Mouse (Mus musculus) lung, postnatal 36 days (tissue): ENCODE measurements around the gene Gng13.
"Not testable (repeated sequence)": the region's sequence is repeated elsewhere in the genome, so short reads cannot be mapped to it uniquely, and the experiment has no call there.

ENCODE experiments used
- DNase-seq: peaks from one replicate; pipeline ENCODE4 v3.0.0; 2022; ENCODE audit warnings: mixed read lengths

The Gng13 gene

DNA sequence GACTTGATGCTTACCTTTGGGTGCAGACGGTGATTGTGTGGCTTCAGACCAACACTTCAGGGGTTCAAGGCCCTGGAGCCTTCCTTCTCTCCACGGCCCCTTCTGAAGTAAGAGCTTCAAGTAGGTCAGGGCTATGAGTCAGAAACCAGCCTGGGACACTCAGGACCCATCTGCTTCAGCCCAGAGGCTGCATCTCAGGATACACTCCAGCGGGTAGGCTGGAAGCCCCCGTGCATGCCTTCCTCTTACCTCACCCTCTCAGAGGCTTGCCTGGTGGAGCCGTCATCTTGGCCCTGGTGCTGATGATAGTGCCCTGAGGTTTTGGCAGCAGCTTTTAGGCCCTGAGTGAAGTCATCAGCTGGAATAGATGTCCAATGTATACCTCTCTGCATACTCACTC is 18.3 kb downstream of the Gng13 start:
- DNase-seq, result no peak

DNA sequence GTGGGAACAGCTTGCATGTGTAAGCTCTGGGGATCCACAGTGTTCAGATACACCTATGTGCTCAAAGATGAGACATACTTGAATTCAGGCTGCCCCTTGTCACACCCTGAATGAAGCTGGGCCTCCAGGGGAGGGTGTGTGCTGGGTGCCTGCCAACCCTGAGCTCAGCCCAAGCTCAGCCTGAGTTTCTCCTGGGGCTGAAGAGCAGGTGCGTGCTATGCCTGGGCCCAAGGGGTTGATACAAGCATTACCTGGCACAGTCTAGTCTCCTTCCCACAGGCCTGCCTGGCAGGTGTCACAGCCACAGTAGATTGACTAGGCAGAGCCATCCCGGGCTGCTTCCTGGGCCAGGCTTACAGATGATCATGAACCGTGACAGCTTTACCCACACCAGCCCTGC is 18.8 kb downstream of the Gng13 start, which contains the start of gene Mslnl:
Gene Mslnl (plus strand): TSS at position 298 of the 400 bp plus-strand sequence.
- no peak for DNase-seq

- peak; percentile 34 for DNase-seq
These were observed 21.9 kb downstream of the Gng13 start for GRCm38 (mm10) chr17:25738861-25739260.

DNA sequence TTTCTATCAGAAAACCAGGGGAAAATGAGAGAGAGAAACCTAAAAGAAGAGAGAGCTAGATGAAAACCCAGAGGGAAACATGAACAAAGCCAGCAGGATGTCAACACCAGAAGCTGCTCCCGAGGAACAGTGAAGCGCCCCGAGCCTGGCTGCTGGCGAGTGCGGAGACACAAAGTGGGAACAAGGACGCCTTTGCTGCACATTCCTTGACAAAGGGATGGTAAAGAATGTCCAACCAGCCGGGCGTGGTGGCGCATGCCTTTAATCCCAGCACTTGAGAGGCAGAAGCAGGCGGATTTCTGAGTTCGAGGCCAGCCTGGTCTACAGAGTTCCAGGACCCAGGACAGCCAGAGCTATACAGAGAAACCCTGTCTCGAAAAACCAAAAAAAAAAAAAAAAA is 24.5 kb downstream of the Gng13 start:
- not testable (repeated sequence) for DNase-seq

DNA sequence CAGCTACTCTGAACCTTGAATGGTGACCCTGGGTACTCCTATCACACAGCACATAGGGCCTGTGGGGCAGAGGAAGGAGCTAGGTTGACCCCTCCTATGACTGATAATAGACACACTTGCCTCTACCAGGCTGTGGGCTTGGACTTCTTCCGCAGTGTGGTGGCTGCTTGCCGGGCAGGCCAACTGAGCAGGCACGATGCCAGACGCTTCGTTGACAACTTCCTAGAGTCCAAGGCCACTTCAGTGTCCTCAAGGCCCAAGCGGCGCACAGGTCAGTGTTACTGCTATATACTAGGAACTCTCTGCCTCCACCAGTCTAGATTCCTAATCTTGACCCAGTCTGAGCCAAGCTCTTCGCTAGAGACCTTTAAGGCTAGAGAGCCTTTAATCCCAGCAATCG is 26.9 kb downstream of the Gng13 start:
- DNase-seq, result peak; percentile 27

GRCm38 (mm10) chr17:25744311-25744710 is 27.3 kb downstream of the Gng13 start:
- DNase-seq, result no peak

- DNase-seq, result no peak
These were observed 31.3 kb downstream of the Gng13 start for GRCm38 (mm10) chr17:25748238-25748637.

DNA sequence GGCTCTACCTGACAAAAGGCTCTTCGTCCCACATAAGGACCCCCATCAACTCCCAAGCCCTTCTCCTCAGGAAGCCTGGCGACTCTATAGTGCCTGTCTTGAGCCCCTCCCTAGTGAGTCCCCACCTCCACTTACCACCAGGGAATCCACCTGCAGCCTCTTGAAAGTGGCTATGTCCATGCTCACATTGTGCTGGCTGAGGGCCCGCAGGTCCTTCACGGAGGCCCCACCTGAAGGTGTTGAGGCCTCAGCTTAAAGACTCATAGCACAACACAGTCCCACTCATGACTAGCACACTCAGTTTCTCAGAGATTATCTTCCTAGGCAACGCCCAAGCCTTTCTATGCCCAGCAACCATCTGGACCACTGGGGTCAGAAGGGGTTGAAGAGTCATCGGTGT is 32.3 kb downstream of the Gng13 start:
- no peak for DNase-seq

GRCm38 (mm10) chr17:25751446-25751845 is 34.5 kb downstream of the Gng13 start:
- DNase-seq, result peak; percentile 27

DNA sequence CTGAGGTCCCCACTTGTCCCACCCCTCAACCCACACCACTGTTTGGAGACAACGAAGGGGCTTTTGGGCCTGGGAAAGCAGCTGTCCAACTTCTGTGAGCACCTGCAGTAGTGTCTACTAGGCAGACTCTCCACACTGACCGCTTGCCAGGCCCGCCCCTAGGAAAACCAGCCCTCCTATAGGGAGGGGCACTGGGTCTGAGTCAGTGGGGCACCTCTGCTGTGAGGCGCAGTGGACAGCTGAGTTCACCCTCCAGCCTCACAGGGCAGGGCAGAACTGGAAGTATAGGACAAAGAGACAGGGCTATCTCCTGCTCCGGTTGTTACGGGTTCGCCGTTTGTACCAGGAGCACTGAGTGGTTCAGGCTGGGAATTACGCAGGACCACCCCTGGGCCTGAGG is 37.3 kb downstream of the Gng13 start, which contains the start of gene Msln:
Gene Msln (minus strand): TSS at position 138 of the 400 bp plus-strand sequence.
- DNase-seq, result no peak

GRCm38 (mm10) chr17:25755086-25755485 is 38.1 kb downstream of the Gng13 start:
- DNase-seq, result no peak

- DNase-seq, result peak; percentile 4
These were observed 38.8 kb downstream of the Gng13 start for GRCm38 (mm10) chr17:25755627-25756377.

DNA sequence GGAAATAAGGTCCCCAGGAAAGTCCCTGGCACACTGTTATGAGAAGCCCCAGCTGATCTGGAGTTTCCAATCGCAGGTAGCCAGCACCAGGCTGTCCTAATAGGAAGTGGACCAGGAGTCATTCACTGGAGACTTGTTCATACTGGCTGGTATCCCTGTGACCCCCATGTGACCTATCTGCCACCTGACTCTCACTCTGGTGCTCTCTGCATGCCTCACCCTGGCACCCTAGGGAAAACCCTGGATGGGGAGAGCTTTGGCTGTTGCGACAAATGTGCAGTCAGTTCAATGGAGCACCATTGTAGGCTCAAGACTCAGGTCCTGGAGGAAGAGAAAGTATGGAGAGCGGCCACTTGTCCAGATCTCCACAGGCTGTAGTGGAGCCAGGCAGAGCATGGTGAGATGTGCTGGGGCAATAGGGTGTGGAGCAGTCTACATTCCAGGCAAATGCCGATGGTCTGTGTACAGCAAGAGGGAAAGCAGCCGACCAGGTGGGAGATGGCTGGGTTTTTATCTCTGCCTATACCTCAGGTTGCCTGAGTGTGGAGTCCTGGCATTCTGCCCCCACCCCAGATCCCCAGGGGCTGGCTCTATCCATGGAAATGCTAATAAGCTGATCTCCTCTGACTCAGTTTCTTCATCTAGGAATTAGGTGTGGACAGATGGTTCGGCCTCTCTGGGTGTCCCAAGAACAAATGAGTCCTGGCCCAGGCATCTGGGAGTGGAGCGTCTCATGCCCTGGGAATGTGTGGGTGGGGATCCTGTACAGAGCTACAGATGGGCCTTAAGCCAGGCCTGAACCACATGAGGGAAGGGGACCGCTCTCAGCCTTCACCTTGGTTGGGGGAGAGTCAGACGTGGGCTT is 39.6 kb downstream of the Gng13 start:
- peak; percentile 38 for DNase-seq

DNA sequence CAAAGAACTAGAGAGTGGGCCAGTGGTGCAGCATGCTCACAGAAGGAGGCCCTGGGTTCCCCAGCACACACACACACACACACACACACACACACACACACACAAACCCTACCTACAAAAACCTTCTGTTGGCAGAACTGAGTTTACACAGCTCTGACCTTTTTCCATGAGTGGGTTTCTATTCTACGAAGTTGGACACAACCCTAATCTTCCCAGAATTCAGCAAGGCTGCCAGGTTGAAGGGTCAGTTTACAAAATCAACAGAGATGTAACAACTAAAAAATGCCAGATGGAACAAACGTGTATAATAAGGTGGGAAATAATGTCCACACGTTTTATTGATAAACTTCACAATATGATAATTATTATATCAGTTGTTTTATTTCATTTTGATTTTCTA is 40.7 kb downstream of the Gng13 start:
- no peak for DNase-seq

- no peak for DNase-seq
These were observed 43.2 kb downstream of the Gng13 start for GRCm38 (mm10) chr17:25760148-25760547.

DNA sequence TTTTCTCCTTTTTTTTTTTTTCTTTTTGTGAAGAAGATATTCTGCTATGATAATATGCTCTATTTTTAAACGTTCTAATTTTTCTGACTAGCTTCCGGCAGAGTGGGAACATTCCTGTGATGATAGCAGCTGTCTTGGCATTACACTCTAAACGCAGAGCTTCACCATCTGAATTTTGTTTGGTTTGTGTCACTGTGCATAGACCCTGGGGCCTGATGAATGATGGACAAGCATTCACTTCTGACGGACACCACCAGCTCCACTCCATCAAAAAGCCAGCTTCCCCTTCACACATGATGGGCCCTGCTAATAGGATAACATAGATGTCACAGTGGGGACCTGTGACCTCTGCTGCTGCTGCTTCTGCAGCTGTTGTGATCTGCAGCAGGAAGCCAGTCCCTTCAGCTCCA is 44.6 kb downstream of the Gng13 start:
- no peak for DNase-seq

GRCm38 (mm10) chr17:25762591-25762990 is 45.6 kb downstream of the Gng13 start:
- no peak for DNase-seq

GRCm38 (mm10) chr17:25765886-25766285 is 48.9 kb downstream of the Gng13 start:
- DNase-seq, result no peak
